Mouse (Mus musculus) MEL (cell line): ENCODE measurements around the gene Ghr. TPM values are rescaled to one million over a fixed set of nuclear protein-coding genes. Genes with fewer than 3 reads are reported as not detected.

Source experiments
- DNase-seq: peaks from one replicate; pipeline ENCODE4 v3.0.0; 2011; ENCODE audit warnings: low read depth, low spot score
- H3K27ac ChIP-seq: 2 replicates; pipeline ENCODE4 v1.5.1; 2012; ENCODE audit warnings: low read depth, mild to moderate bottlenecking, control low read depth, low read length, moderate library complexity; ENCODE audit not compliant: control insufficient read depth
- H3K27me3 ChIP-seq, 2 experiments: fragments of 150-350 bp in 1 of 2; sonication (generic) in 1 of 2; 2 replicates each; pipeline ENCODE4 v1.6.1; 2012; ENCODE audit warnings: low read length in 2 of 2, mild to moderate bottlenecking in 2 of 2, improper control_type of control experiment in 1 of 2, moderate library complexity in 1 of 2; ENCODE audit not compliant: insufficient read depth in 2 of 2, control insufficient read depth in 1 of 2
- H3K36me3 ChIP-seq, 2 experiments: 2 replicates each; pipeline ENCODE4 v1.6.1; 2012 to 2014; ENCODE audit warnings: low read length in 2 of 2, improper control_type of control experiment in 1 of 2, inconsistent platforms in 1 of 2, mild to moderate bottlenecking in 1 of 2; ENCODE audit not compliant: insufficient read depth in 2 of 2, control insufficient read depth in 1 of 2
- H3K4me1 ChIP-seq, 2 experiments: fragments of 150-350 bp in 1 of 2; sonication (generic) in 1 of 2; 2 replicates each; pipeline ENCODE4 v1.6.1; 2012; ENCODE audit warnings: low read length in 2 of 2, improper control_type of control experiment in 1 of 2, mild to moderate bottlenecking in 1 of 2; ENCODE audit not compliant: insufficient read depth in 2 of 2, control insufficient read depth in 1 of 2
- H3K4me3 ChIP-seq, 2 experiments: fragments of 150-350 bp in 1 of 2; sonication (generic) in 1 of 2; 2 replicates each; pipeline ENCODE4 v1.5.1; 2012; ENCODE audit warnings: low read depth in 2 of 2, low read length in 2 of 2, mild to moderate bottlenecking in 2 of 2, moderate library complexity in 2 of 2, control low read depth in 1 of 2, improper control_type of control experiment in 1 of 2; ENCODE audit not compliant: control insufficient read depth in 1 of 2, insufficient read depth in 1 of 2
- H3K79me2 ChIP-seq: 2 replicates; pipeline ENCODE4 v1.6.1; 2012; ENCODE audit warnings: mild to moderate bottlenecking, low read length, moderate library complexity; ENCODE audit not compliant: control insufficient read depth, poor library complexity, insufficient read depth
- H3K9ac ChIP-seq: 2 replicates; pipeline ENCODE4 v1.6.1; 2012; ENCODE audit warnings: low read depth, mild to moderate bottlenecking, control low read depth, low read length, moderate library complexity; ENCODE audit not compliant: control insufficient read depth, poor library complexity, severe bottlenecking
- H3K9me3 ChIP-seq: fragments of 150-350 bp; sonication (generic); replicated peaks from 2 replicates; pipeline ENCODE4 v1.6.1; 2012; ENCODE audit warnings: mild to moderate bottlenecking, low read length, improper control_type of control experiment, moderate library complexity; ENCODE audit not compliant: insufficient read depth
- BHLHE40 ChIP-seq: IDR thresholded peaks from 2 replicates; pipeline ENCODE4 v1.6.1; 2012; ENCODE audit warnings: low read depth, mild to moderate bottlenecking, inconsistent platforms, low read length, improper control_type of control experiment, borderline replicate concordance
- CHD1 ChIP-seq: IDR thresholded peaks from 2 replicates; pipeline ENCODE4 v1.6.1; 2012; ENCODE audit warnings: low read depth, mild to moderate bottlenecking, inconsistent platforms, low read length, improper control_type of control experiment
- CHD2 ChIP-seq: IDR thresholded peaks from 2 replicates; pipeline ENCODE4 v1.6.1; 2011; ENCODE audit warnings: low read length, improper control_type of control experiment
- CTCF ChIP-seq, 3 experiments: IDR thresholded peaks in 2 of 3; conservative IDR thresholded peaks in 1 of 3; 2 replicates each; pipeline ENCODE4 v1.5.1; 2011 to 2012; ENCODE audit warnings: low read length in 3 of 3, low read depth in 2 of 3, mild to moderate bottlenecking in 2 of 3, improper control_type of control experiment in 1 of 3, inconsistent platforms in 1 of 3, mixed read lengths in 1 of 3, moderate library complexity in 1 of 3; ENCODE audit not compliant: control insufficient read depth in 1 of 3, insufficient read depth in 1 of 3, poor library complexity in 1 of 3, severe bottlenecking in 1 of 3
- E2F4 ChIP-seq: IDR thresholded peaks from 2 replicates; pipeline ENCODE4 v1.6.1; 2011; ENCODE audit warnings: low read depth, low read length, improper control_type of control experiment, borderline replicate concordance
- ELF1 ChIP-seq: IDR thresholded peaks from 2 replicates; pipeline ENCODE4 v1.6.1; 2014; ENCODE audit warnings: low read depth, mild to moderate bottlenecking, inconsistent platforms, low read length, improper control_type of control experiment, moderate library complexity
- EP300 ChIP-seq, 2 experiments: IDR thresholded peaks; 2 replicates each; pipeline ENCODE4 v1.6.1; 2011; ENCODE audit warnings: improper control_type of control experiment in 2 of 2, low read length in 2 of 2, low read depth in 1 of 2, mild to moderate bottlenecking in 1 of 2
- ETS1 ChIP-seq: IDR thresholded peaks from 2 replicates; pipeline ENCODE4 v1.6.1; 2012; ENCODE audit warnings: low read depth, mild to moderate bottlenecking, inconsistent platforms, low read length, improper control_type of control experiment, moderate library complexity
- GATA1 ChIP-seq: IDR thresholded peaks from 2 replicates; pipeline ENCODE4 v1.6.1; 2011; ENCODE audit warnings: low read depth, low read length, improper control_type of control experiment
- HCFC1 ChIP-seq: IDR thresholded peaks from 2 replicates; pipeline ENCODE4 v1.6.1; 2012; ENCODE audit warnings: low read depth, mild to moderate bottlenecking, inconsistent platforms, low read length, improper control_type of control experiment, moderate library complexity
- KAT2A ChIP-seq: conservative IDR thresholded peaks from 2 replicates; pipeline ENCODE4 v1.6.1; 2012; ENCODE audit warnings: low read depth, low read length, improper control_type of control experiment, inconsistent platforms
- MAFK ChIP-seq: IDR thresholded peaks from 2 replicates; pipeline ENCODE4 v1.6.1; 2011; ENCODE audit warnings: low read depth, mild to moderate bottlenecking, low read length, improper control_type of control experiment, borderline replicate concordance
- MAX ChIP-seq: IDR thresholded peaks from 2 replicates; pipeline ENCODE4 v1.6.1; 2011; ENCODE audit warnings: low read length, improper control_type of control experiment
- MEF2A ChIP-seq: IDR thresholded peaks from 2 replicates; pipeline ENCODE4 v1.6.1; 2014; ENCODE audit warnings: low read depth, mild to moderate bottlenecking, inconsistent platforms, low read length, improper control_type of control experiment; ENCODE audit not compliant: poor library complexity, insufficient replicate concordance, severe bottlenecking; ENCODE audit errors: extremely low read depth
- MXI1 ChIP-seq: IDR thresholded peaks from 2 replicates; pipeline ENCODE4 v1.6.1; 2011; ENCODE audit warnings: mild to moderate bottlenecking, low read depth, low read length, improper control_type of control experiment
- MYB ChIP-seq: IDR thresholded peaks from 2 replicates; pipeline ENCODE4 v1.6.1; 2011; ENCODE audit warnings: mild to moderate bottlenecking, low read depth, low read length, improper control_type of control experiment
- MYC ChIP-seq: IDR thresholded peaks from 2 replicates; pipeline ENCODE4 v1.6.1; 2011; ENCODE audit warnings: low read depth, mild to moderate bottlenecking, low read length, improper control_type of control experiment, moderate library complexity
- NELFE ChIP-seq: IDR thresholded peaks from 2 replicates; pipeline ENCODE4 v1.6.1; 2011; ENCODE audit warnings: low read depth, low read length, improper control_type of control experiment
- POLR2A ChIP-seq, 2 experiments: IDR thresholded peaks; 2 replicates each; pipeline ENCODE4 v1.6.1; 2011 to 2012; ENCODE audit warnings: low read length in 2 of 2, mild to moderate bottlenecking in 2 of 2, control low read depth in 1 of 2, improper control_type of control experiment in 1 of 2, low read depth in 1 of 2, moderate library complexity in 1 of 2; ENCODE audit not compliant: control insufficient read depth in 1 of 2, insufficient read depth in 1 of 2, poor library complexity in 1 of 2
- POLR2AphosphoS2 ChIP-seq: IDR thresholded peaks from 2 replicates; pipeline ENCODE4 v1.6.1; 2011; ENCODE audit warnings: low read length, improper control_type of control experiment
- POLR2AphosphoS5 ChIP-seq: IDR thresholded peaks from 2 replicates; pipeline ENCODE4 v1.6.1; 2012; ENCODE audit warnings: low read depth, borderline replicate concordance, mild to moderate bottlenecking, inconsistent platforms, low read length, moderate library complexity, mixed read lengths
- RAD21 ChIP-seq: IDR thresholded peaks from 2 replicates; pipeline ENCODE4 v1.6.1; 2011; ENCODE audit warnings: mild to moderate bottlenecking, low read depth, low read length, improper control_type of control experiment
- RCOR1 ChIP-seq: IDR thresholded peaks from 2 replicates; pipeline ENCODE4 v1.6.1; 2012; ENCODE audit warnings: low read depth, mild to moderate bottlenecking, inconsistent platforms, low read length, improper control_type of control experiment
- SIN3A ChIP-seq: IDR thresholded peaks from 2 replicates; pipeline ENCODE4 v1.6.1; 2012; ENCODE audit warnings: low read length, improper control_type of control experiment, inconsistent platforms
- SMC3 ChIP-seq: IDR thresholded peaks from 2 replicates; pipeline ENCODE4 v1.6.1; 2011; ENCODE audit warnings: low read depth, low read length, improper control_type of control experiment
- TAL1 ChIP-seq: IDR thresholded peaks from 2 replicates; pipeline ENCODE4 v1.6.1; 2012; ENCODE audit warnings: mild to moderate bottlenecking, inconsistent platforms, low read length, moderate library complexity, mixed read lengths
- TBP ChIP-seq: IDR thresholded peaks from 2 replicates; pipeline ENCODE4 v1.8.0; 2011; ENCODE audit warnings: low read depth, low read length, improper control_type of control experiment
- TCF12 ChIP-seq: IDR thresholded peaks from 2 replicates; pipeline ENCODE4 v1.6.1; 2014; ENCODE audit warnings: low read depth, mild to moderate bottlenecking, inconsistent platforms, low read length, improper control_type of control experiment, moderate library complexity
- UBTF ChIP-seq: IDR thresholded peaks from 2 replicates; pipeline ENCODE4 v1.6.1; 2012; ENCODE audit warnings: low read depth, mild to moderate bottlenecking, inconsistent platforms, low read length, improper control_type of control experiment, moderate library complexity, borderline replicate concordance; ENCODE audit not compliant: insufficient read depth
- ZC3H11A ChIP-seq: IDR thresholded peaks from 2 replicates; pipeline ENCODE4 v1.6.1; 2012; ENCODE audit warnings: low read depth, mild to moderate bottlenecking, inconsistent platforms, low read length, improper control_type of control experiment
- ZMIZ1 ChIP-seq: IDR thresholded peaks from 2 replicates; pipeline ENCODE4 v1.6.1; 2012; ENCODE audit warnings: low read depth, mild to moderate bottlenecking, inconsistent platforms, low read length, improper control_type of control experiment, moderate library complexity
- polyA plus RNA-seq, 2 experiments: library from polyadenylated mRNA; stranded (reverse) in 1 of 2; unstranded in 1 of 2; fragments of >175 nt in 1 of 2; fragments of >200 nt in 1 of 2; gene quantifications; 2 replicates each; pipeline versions ENCODE4 v1.2.1 to v1.2.4; 2012; ENCODE audit warnings: low replicate concordance in 2 of 2, low read depth in 1 of 2; ENCODE audit not compliant: insufficient read length in 2 of 2, insufficient read depth in 1 of 2, missing spikeins in 1 of 2
- total RNA-seq: library from RNA; depleted of rRNA; stranded (reverse); fragments of 300-350 nt; gene quantifications from 2 replicates; pipeline ENCODE4 v1.2.3, GENCODE M21; 2012

The Ghr gene
- total and polyA plus RNA-seq, 3 experiments, result 0.07 TPM; not detected in 2

DNA sequence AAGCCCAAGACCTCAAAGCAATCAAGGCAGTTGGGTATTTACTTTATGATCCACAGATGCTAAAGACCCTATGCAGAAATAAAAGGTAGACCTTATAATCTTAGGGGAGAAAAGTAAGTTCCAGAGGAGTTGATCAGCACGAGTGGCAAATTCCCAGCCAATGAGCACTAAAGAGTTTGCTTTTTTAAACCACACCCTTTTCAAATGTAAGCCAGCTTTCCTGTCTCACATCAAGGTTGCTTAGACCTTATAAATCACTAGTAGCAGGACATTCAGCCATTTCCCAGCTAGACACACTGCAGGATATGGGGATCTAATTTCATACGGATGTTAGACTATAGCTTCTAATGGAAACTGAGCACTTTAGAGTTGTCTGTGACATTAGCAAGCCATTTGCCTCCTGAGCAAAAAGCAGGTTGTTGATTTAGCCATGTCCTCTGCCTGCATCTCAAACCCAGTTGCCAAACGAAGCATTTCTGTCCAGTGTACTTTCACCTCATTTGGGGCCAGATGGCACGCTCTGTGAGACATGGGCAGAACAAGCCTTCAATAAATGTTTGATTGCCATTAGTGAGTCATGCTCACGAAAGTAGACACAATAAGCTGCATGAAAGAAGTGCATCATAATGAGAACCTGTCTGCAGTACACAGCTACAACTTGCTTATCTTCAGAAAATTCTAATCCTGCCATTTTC, 4.9 kb downstream of the Ghr start:
- no peaks in the 10 kb centered on the region for H3K4me1 ChIP-seq
- no peaks in the 10 kb centered on the region for H3K27me3 ChIP-seq
- TF ChIP-seq ELF1 (no peak), CHD1 (no peak), MEF2A (no peak), MAX (no peak), RAD21 (no peak), CHD2 (no peak), TCF12 (no peak), E2F4 (no peak), MYC (no peak), ZC3H11A (no peak), RCOR1 (no peak), SIN3A (no peak), POLR2AphosphoS2 (no peak), CTCF (IDR thresholded peaks at IDR 0.05 in 2 of 3, conservative IDR thresholded peaks at IDR 0.05 in 1 of 3; ENCODE audit: control insufficient read depth in 1 of 3, insufficient read depth in 1 of 3, low read depth in 2 of 3, low read length in 3 of 3, poor library complexity in 1 of 3, severe bottlenecking in 1 of 3) (no peak), BHLHE40 (no peak), ETS1 (no peak), UBTF (no peak), NELFE (no peak), POLR2AphosphoS5 (no peak)
- no peak overlapping the region for H3K9ac ChIP-seq
- H3K36me3 ChIP-seq, result no peaks in the 10 kb centered on the region
- H3K4me3 ChIP-seq, result no peak overlapping the region
- no peak overlapping the region for H3K27ac ChIP-seq
- H3K9me3 ChIP-seq, result no peaks in the 10 kb centered on the region
- DNase-seq, result no peak
- H3K79me2 ChIP-seq, result no peaks in the 10 kb centered on the region

- Histone ChIP-seq H3K36me3 (no peaks in the 10 kb centered on the region), H3K79me2 (no peaks in the 10 kb centered on the region), H3K27ac (no peak overlapping the region), H3K9me3 (no peaks in the 10 kb centered on the region), H3K27me3 (no peaks in the 10 kb centered on the region), H3K9ac (no peak overlapping the region), H3K4me1 (no peaks in the 10 kb centered on the region), H3K4me3 (no peak overlapping the region)
- TF ChIP-seq SMC3, result no peak
- no peak for TF ChIP-seq MXI1
- TF ChIP-seq TAL1, result no peak
- TF ChIP-seq POLR2AphosphoS5, result no peak
- no peak for TF ChIP-seq POLR2A (IDR thresholded peaks at IDR 0.05; ENCODE audit: control insufficient read depth in 1 of 2, insufficient read depth in 1 of 2, low read depth in 1 of 2, low read length in 2 of 2, poor library complexity in 1 of 2)
- no peak for TF ChIP-seq TCF12
- no peak for TF ChIP-seq ETS1
- TF ChIP-seq GATA1, result no peak
- TF ChIP-seq MYB, result no peak
- TF ChIP-seq MEF2A, result no peak
- TF ChIP-seq MAFK, result no peak
- no peak for TF ChIP-seq ZMIZ1
- no peak for TF ChIP-seq KAT2A
- no peak for TF ChIP-seq HCFC1
- no peak for TF ChIP-seq EP300 (IDR thresholded peaks at IDR 0.05; ENCODE audit: low read depth in 1 of 2, low read length in 2 of 2)
- no peak for TF ChIP-seq POLR2AphosphoS2
- TF ChIP-seq TBP, result no peak
- no peak for TF ChIP-seq BHLHE40
- TF ChIP-seq NELFE, result no peak
- DNase-seq, result no peak
These were observed 14.0 kb downstream of the Ghr start for GRCm38 (mm10) chr15:3569178-3569903.
